Mouse (Mus musculus) liver, embryonic 15.5 days (tissue): ENCODE data around the gene Zfp39. TPM values are rescaled to one million over a fixed set of nuclear protein-coding genes. Genes with fewer than 3 reads are reported as not detected.
A peak's percentile ranks its signal among the peaks of the same experiment; 100 is the strongest.
"Not testable (repeated sequence)": the region's sequence is repeated elsewhere in the genome, so short reads cannot be mapped to it uniquely, and the experiment has no call there.

Experiments used
- ATAC-seq: fragments of 200-750 bp; cut with Nextera tagmentation; 2 replicates; pipeline ENCODE4 v1.8.0; 2017; ENCODE audit warnings: moderate number of reproducible peaks, mild to moderate bottlenecking, moderate library complexity; ENCODE audit not compliant: insufficient read depth
- H3K27ac ChIP-seq: fragments of 300-500 bp; sonication (generic); replicated peaks from 2 replicates; pipeline ENCODE4 v1.5.1; 2015; ENCODE audit warnings: mild to moderate bottlenecking, inconsistent platforms
- H3K27me3 ChIP-seq: fragments of 300-500 bp; sonication (generic); 2 replicates; pipeline ENCODE4 v1.6.1; 2015; ENCODE audit warnings: mild to moderate bottlenecking, inconsistent platforms
- H3K36me3 ChIP-seq: fragments of 300-500 bp; sonication (generic); replicated peaks from 2 replicates; pipeline ENCODE4 v1.6.1; 2015; ENCODE audit warnings: moderate library complexity, mild to moderate bottlenecking, inconsistent platforms
- H3K4me1 ChIP-seq: fragments of 300-500 bp; sonication (generic); replicated peaks from 2 replicates; pipeline ENCODE4 v1.6.1; 2015; ENCODE audit warnings: inconsistent platforms
- H3K4me2 ChIP-seq: fragments of 300-500 bp; sonication (generic); 2 replicates; pipeline ENCODE4 v1.6.1; 2015; ENCODE audit warnings: moderate library complexity, mild to moderate bottlenecking, inconsistent platforms
- H3K4me3 ChIP-seq: fragments of 300-500 bp; sonication (generic); replicated peaks from 2 replicates; pipeline ENCODE4 v1.5.1; 2015; ENCODE audit warnings: mild to moderate bottlenecking, inconsistent platforms
- H3K9ac ChIP-seq: fragments of 300-500 bp; sonication (generic); 2 replicates; pipeline ENCODE4 v1.6.1; 2015; ENCODE audit warnings: moderate library complexity, mild to moderate bottlenecking, inconsistent platforms
- H3K9me3 ChIP-seq: fragments of 300-500 bp; sonication (generic); replicated peaks from 2 replicates; pipeline ENCODE4 v1.6.1; 2016; ENCODE audit warnings: inconsistent platforms
- WGBS: fragments of 180-500 bp; shearing (Covaris S2); methylation state at CpG from one replicate; pipeline ENCODE4 v1.1.7; 2015; ENCODE audit warnings: mixed read lengths; ENCODE audit not compliant: insufficient replicate concordance; 5-methylcytosine and 5-hydroxymethylcytosine counted together
- polyA plus RNA-seq: library from polyadenylated mRNA; unstranded; fragments of >200 nt; fragmentation: Nextera tagmentation; extraction: Ambion mirVana; gene quantifications from 2 replicates; pipeline ENCODE4 v1.2.1, GENCODE M21; 2015

Gene Zfp39
- polyA plus RNA-seq, 1 experiment from 2014 or later: 4.8 TPM

DNA sequence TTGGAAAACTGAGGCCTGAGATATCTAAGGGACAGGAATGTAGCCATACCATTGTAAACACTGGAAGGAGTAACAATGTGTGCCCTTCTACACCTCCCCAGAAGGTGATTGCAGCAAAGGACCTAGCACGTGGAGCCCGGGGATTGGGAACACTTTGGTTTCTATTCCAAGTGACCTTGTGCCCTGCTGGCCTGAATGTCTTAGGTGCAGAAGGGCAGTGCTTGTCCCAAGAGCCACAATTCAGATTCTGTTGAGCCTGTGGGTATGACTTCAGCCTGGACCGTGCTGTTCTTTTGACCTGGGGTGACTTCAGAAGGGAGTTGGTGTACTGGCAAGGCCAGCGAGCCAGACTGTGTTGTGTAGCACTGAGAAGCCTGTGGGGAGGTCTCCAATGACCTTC is 33.1 kb downstream of the Zfp39 start:
- WGBS: 83% methylated on average over 4 of the region's 4 CpGs
- no peak for ATAC-seq
- H3K27me3 ChIP-seq: no peaks in the 10 kb centered on the region

DNA sequence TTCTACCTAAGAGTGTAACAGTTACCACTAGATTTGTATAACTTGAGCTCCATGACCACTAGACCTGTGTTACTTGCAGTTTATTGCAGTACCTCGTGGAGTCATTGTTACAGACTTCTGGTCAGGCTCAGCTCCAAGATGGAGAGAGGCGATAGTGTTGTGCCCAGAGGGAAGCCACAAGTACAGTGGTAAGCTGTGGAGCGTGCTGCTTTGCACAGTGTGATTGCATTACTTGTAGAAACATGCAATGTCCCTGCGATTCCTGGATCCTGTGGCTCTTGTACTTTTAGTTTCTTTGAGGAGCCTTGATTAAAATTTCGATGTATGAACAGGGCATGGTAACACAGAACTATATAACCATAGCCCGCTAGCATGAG is 36.1 kb downstream of the Zfp39 start:
- 64% methylated on average over 6 of the region's 6 CpGs for WGBS
- Histone ChIP-seq H3K27ac (no peak overlapping the region; the same call in 1 of the 2 replicates), H3K9ac (peak overlapping the region; percentile 73), H3K27me3 (no peaks in the 10 kb centered on the region; the same call in 1 of the 2 replicates), H3K4me1 (peaks cover 23% of the 10 kb centered on the region), H3K36me3 (peaks cover 19% of the 10 kb centered on the region), H3K4me2 (peak overlapping the region; percentile 82), H3K9me3 (no peaks in the 10 kb centered on the region), H3K4me3 (peak overlapping the region; percentile 80)
- no peak for ATAC-seq

More for the DNA sequence above, 33.1 kb downstream of the Zfp39 start:
- peaks cover 24% of the 10 kb centered on the region for H3K36me3 ChIP-seq
- H3K4me2 ChIP-seq: no peak overlapping the region
- H3K9ac ChIP-seq: no peak overlapping the region
- no peak overlapping the region for H3K27ac ChIP-seq
- H3K4me1 ChIP-seq: peaks cover 23% of the 10 kb centered on the region
- H3K4me3 ChIP-seq: no peak overlapping the region
- H3K9me3 ChIP-seq: no peaks in the 10 kb centered on the region

DNA sequence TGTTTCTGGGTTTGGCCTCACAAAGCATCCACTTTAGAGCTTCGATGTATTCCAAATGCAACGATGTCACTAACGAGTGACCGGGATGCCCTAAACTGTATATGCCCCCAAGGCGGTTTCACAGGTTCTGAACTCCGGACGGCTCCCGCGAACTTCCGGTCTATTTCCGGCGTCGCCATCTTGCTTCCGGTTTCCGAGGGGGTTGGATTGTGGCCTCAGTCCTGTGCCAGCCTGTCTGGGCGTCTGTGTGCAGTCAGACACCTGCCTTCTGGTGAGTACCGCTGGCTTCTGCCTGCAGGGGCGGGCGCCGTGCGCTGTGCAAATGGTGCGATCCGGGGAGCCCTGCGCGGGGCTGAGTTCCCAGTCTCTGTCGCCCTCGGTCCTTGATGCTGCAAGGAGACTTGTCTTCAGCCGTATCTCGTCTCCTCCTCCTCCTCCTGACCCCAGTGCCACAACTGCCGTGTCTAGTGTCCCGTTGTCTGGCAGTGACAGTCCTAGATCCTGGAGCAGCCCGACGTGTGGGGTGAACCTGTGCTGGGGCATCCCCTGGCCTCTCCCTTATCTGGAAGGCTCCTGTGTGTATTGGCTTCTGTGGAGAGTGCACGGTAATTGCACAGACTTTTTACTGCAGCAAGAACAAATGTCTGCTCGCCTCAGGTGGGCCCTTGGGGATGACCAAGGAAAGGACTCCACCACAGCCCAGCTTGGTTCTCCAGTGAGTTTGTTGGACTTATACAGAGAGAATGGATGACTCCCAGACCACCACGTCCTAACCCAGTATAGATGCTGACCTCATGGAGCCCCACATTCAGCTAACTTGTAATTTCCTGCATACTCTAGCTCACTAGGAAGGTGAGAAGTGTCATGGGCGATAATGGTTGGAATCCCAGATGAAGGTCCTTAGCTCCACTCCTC is 36.7 kb downstream of the Zfp39 start, which contains the start of gene 2810021J22Rik:
TSS of gene 2810021J22Rik (plus strand) at position 178 of the 915 bp plus-strand sequence.
- 3% methylated on average over 37 of the region's 37 CpGs for WGBS
- ATAC-seq: peak; percentile 91
- H3K9ac ChIP-seq: peak within 1 kb of the TSS; percentile 73

DNA sequence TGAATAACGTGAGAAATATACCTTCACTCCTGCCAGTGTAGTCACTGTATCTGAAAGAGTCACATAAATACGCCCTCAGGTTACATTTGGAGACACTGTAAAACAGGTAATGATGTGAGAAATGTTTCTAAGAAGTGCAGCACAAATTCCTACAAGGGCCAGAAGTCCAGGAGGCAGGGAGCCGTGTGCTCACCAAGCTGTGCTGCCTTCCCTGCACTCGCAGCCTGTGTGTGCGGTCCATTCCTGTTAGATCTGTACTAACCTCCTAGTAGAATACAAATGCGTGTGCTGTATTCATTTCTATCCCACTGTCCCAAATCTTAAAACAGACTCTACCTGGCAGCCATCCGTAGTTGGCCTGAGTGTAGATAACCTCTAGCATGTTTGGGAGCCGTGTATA is 43.3 kb downstream of the Zfp39 start:
- Histone ChIP-seq H3K4me1 (no peaks in the 10 kb centered on the region), H3K9ac (no peak overlapping the region), H3K36me3 (peaks cover 51% of the 10 kb centered on the region), H3K4me2 (no peak overlapping the region), H3K27ac (no peak overlapping the region), H3K27me3 (no peaks in the 10 kb centered on the region; the same call in 1 of the 2 replicates), H3K4me3 (no peak overlapping the region), H3K9me3 (peaks cover 10% of the 10 kb centered on the region; the same call in 1 of the 2 replicates)
- 74% methylated on average over 8 of the region's 8 CpGs for WGBS
- no peak for ATAC-seq

More for the DNA sequence above, 36.7 kb downstream of the Zfp39 start, which contains the start of gene 2810021J22Rik:
- Histone ChIP-seq H3K4me1 (peaks cover 23% of the 10 kb centered on the region), H3K36me3 (peaks cover 19% of the 10 kb centered on the region), H3K4me2 (peak within 1 kb of the TSS; percentile 82), H3K27ac (peak within 1 kb of the TSS; percentile 82), H3K9me3 (no peaks in the 10 kb centered on the region), H3K27me3 (no peaks in the 10 kb centered on the region; the same call in 1 of the 2 replicates), H3K4me3 (peak within 1 kb of the TSS; percentile 80)

DNA sequence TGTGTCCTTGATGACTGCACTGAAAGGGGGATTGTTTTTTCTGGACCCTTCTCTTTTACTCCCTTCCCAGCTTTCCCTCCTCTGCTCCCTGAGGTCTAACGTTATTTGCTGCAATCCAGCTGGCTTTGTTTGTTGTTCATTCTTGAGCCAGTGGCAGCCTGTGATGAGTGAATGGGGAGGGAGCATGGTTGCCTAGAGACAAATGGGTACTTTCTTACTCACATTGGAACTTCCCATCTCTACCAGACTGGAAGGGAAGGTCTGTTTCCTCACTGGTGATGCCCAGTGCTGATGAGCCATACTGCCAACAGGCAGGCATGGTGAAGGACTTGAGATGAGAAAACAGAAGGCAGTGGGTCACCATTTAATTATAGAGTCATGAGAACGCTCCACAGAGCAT is 54.3 kb downstream of the Zfp39 start:
- 66% methylated on average over 2 of the region's 2 CpGs for WGBS
- Histone ChIP-seq H3K9ac (no peak overlapping the region), H3K4me3 (no peak overlapping the region), H3K4me1 (peaks cover 14% of the 10 kb centered on the region), H3K27me3 (no peaks in the 10 kb centered on the region), H3K27ac (no peak overlapping the region), H3K4me2 (no peak overlapping the region), H3K36me3 (peaks cover 18% of the 10 kb centered on the region), H3K9me3 (no peaks in the 10 kb centered on the region)
- no peak for ATAC-seq

DNA sequence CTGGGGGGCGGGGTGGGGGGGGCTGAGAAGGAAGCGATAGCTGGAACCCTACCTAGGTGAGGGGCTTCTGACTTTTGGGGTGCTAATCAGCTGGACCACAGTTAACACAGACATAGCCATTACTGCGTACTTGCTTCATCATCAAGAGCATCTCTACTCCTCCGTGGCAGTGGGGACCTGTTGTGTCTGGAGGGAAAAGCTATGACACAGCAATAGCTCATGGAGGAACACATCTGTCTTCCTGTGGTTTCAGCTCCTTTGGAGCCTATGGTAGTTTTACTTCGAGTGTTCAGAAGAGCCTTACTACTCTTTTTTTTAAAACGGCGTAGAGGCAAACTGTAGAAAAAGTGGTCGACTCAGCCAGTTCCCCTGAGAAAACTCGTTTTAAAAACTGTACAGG is 56.4 kb downstream of the Zfp39 start:
- Histone ChIP-seq H3K4me3 (peak overlapping the region; percentile 87), H3K4me2 (peak overlapping the region; percentile 86), H3K9me3 (no peaks in the 10 kb centered on the region), H3K27me3 (no peaks in the 10 kb centered on the region), H3K36me3 (peaks cover 15% of the 10 kb centered on the region), H3K4me1 (peaks cover 14% of the 10 kb centered on the region), H3K9ac (peak overlapping the region; percentile 88), H3K27ac (peak overlapping the region; percentile 83)
- 0 out of 2 replicates have a peak, but pooled peaks have one; percentile 5 for ATAC-seq
- 17% methylated on average over 9 of the region's 9 CpGs for WGBS

DNA sequence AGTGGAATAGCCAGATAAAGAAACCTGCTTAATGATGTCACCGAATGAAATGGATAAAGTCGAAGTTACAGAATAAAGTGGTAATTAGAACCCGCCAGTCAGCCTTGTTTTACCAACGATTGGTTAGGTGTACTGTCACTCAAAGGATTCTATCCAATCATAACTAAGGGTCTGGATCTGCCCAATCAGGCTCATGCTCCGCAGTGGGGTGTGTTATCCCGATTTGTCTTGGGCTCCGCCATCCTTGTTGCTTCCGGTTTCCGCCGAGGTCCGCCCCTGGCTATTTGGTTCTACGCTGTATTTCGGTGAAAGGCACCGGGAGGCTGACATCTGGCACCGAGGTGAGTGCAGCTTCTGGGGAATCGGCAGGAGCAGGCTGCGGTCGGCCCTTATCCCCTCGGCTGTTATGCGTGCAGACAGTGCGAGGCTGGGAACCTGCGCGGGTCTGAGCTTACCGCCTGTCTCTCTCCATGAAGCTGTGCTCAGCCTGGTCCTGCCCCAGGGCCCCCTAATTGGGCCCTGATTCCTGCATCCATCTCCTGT is 57.0 kb downstream of the Zfp39 start, which contains the start of gene Gm12258:
TSS of gene Gm12258 (plus strand) at position 240 of the 543 bp plus-strand sequence.
- peaks cover 12% of the 10 kb centered on the region for H3K36me3 ChIP-seq
- H3K9me3 ChIP-seq: no peaks in the 10 kb centered on the region
- WGBS: under 1% methylated on average over 24 of the region's 24 CpGs
- H3K4me1 ChIP-seq: peaks cover 14% of the 10 kb centered on the region
- no peaks in the 10 kb centered on the region for H3K27me3 ChIP-seq
- H3K4me2 ChIP-seq: peak within 1 kb of the TSS; percentile 86
- peak; percentile 100 for ATAC-seq
- peak within 1 kb of the TSS; percentile 87 for H3K4me3 ChIP-seq
- peak within 1 kb of the TSS; percentile 88 for H3K9ac ChIP-seq
- H3K27ac ChIP-seq: peak within 1 kb of the TSS; percentile 83

DNA sequence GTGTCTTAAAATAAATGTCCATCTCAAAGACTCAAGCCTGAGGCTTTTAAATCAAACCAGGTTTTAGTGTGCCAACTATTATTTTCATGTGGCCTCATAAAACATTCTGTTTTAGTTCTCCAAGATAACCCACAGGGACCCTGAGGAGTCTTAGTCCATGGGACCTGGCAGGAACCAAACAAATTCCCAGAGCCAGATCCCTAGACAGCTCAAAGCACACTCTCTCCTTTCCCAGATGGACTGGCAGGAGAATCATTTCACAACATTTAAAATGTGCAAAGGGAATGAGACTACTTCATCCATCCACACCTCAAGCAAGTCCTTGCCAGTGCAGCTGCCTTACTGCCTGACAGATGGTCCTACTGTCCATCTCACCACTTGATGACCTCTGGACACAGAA is 65.1 kb downstream of the Zfp39 start, which contains the start of gene Olfr311:
TSS of gene Olfr311 (plus strand) at position 301 of the 400 bp plus-strand sequence.
- not testable (repeated sequence) for H3K9ac ChIP-seq, ATAC-seq, H3K27ac ChIP-seq, H3K4me3 ChIP-seq, H3K27me3 ChIP-seq, H3K9me3 ChIP-seq, H3K36me3 ChIP-seq, H3K4me1 ChIP-seq, H3K4me2 ChIP-seq

Other genes starting within 250 kb of the Zfp39 start
- not detected in 2 replicates for gene Olfr322, start 245.4 kb downstream of the Zfp39 start, polyA plus RNA-seq
- not detected in 2 replicates for gene Olfr320, start 223.1 kb downstream of the Zfp39 start, polyA plus RNA-seq
- gene Olfr319, start 205.1 kb downstream of the Zfp39 start, polyA plus RNA-seq: not detected in 2 replicates
- gene Olfr318, start 180.2 kb downstream of the Zfp39 start, polyA plus RNA-seq: not detected in 2 replicates
- gene Olfr317, start 165.0 kb downstream of the Zfp39 start, polyA plus RNA-seq: not detected in 2 replicates
- not detected in 2 replicates for gene Olfr316, start 151.5 kb downstream of the Zfp39 start, polyA plus RNA-seq
- gene Olfr315, start 131.0 kb downstream of the Zfp39 start, polyA plus RNA-seq: not detected in 2 replicates
- gene Olfr314, start 121.3 kb downstream of the Zfp39 start, polyA plus RNA-seq: not detected in 2 replicates
- not detected in 2 replicates for gene Fam183b, start 102.3 kb downstream of the Zfp39 start, polyA plus RNA-seq
- gene Olfr313, start 89.2 kb downstream of the Zfp39 start, polyA plus RNA-seq: not detected in 2 replicates
- gene Olfr312, start 75.0 kb downstream of the Zfp39 start, polyA plus RNA-seq: not detected in 2 replicates
- not detected in 2 replicates for gene Olfr311, start 65.0 kb downstream of the Zfp39 start, polyA plus RNA-seq
- 1.7 and 2.6 TPM in 2 replicates for gene Gm12258, start 57.1 kb downstream of the Zfp39 start, polyA plus RNA-seq
- gene 2810021J22Rik, start 37.0 kb downstream of the Zfp39 start, polyA plus RNA-seq: 2.3 and 2.5 TPM in 2 replicates
- gene Btnl10, start 13.7 kb upstream of the Zfp39 start, polyA plus RNA-seq: 14.3 and 16.4 TPM in 2 replicates
- 111 and 117 TPM in 2 replicates for gene Rnf187, start 34.7 kb upstream of the Zfp39 start, polyA plus RNA-seq
- gene Hist3h2ba, start 44.7 kb upstream of the Zfp39 start, polyA plus RNA-seq: 9.2 and 9.6 TPM in 2 replicates
- 16.1 and 16.4 TPM in 2 replicates for gene Hist3h2a, start 50.5 kb upstream of the Zfp39 start, polyA plus RNA-seq
- gene Trim17, start 50.5 kb upstream of the Zfp39 start, polyA plus RNA-seq: 0.06 and 0.14 TPM in 2 replicates
- gene Trim11, start 73.9 kb upstream of the Zfp39 start, polyA plus RNA-seq: 8.6 and 9.1 TPM in 2 replicates
- 0.28 and 0.30 TPM in 2 replicates for gene Obscn, start 232.2 kb upstream of the Zfp39 start, polyA plus RNA-seq